Mouse (Mus musculus): ENCODE results near the gene Vmac.
A peak's percentile ranks its signal among the peaks of the same experiment; 100 is the strongest.

DNA sequence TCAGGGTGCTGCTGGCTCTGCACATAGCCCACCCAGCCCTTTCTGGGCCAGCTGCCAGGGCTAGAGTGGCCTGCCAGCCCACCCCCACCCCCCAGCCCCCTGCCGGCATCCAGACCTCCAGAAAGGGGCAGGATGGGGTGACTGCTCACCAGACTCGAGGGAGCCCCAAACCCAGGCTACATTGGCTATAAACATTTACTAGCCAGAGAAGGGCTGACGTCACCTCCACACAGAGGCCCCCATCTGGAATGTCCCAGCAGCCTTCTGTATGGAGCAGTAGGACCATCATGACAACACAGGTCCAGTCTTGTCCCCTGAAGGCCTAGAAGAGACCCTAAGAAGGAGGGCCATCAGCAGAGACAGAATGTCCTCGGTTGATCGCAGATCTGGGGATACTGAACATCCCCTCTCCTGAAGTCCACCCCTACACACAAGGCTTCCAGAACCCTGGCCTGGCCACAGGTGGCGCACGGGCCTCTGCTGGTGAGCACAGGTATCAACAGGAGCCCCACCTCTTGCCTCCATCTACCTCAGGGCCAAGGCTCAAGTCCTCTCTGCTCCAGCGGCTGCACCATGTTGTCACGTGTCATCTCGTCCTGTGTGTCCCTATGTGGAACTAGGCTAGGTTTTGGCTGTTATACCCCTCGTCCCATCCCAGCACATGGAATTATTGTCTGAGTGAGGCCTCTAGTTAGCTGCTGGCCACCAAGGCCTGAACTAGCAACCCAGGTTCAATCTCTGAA, 5.8 kb upstream of the Vmac start:
- peak; percentile 21; the same call in 1 of the 2 replicates for TF ChIP-seq CTCF (IDR thresholded peaks at IDR 0.05; ENCODE audit: low read depth)
- TF ChIP-seq EP300 (IDR thresholded peaks at IDR 0.05; ENCODE audit: low read depth), result no peak

Data from liver, postnatal 0 days (tissue).